Mouse (Mus musculus) bone marrow macrophage, adult 2 months (primary cell): ENCODE data around the gene Kcnn4. TPM values are rescaled to one million over a fixed set of nuclear protein-coding genes. Genes with fewer than 3 reads are reported as not detected.
A peak's percentile ranks its signal among the peaks of the same experiment; 100 is the strongest.

ENCODE experiments used
- H3K27ac ChIP-seq: 2 replicates; pipeline ENCODE4 v1.5.1; 2012; ENCODE audit warnings: low read depth, low read length; ENCODE audit not compliant: insufficient read depth
- H3K4me1 ChIP-seq: 2 replicates; pipeline ENCODE4 v1.6.1; 2012; ENCODE audit warnings: low read length; ENCODE audit not compliant: control insufficient read depth, insufficient read depth
- H3K4me3 ChIP-seq: 2 replicates; pipeline ENCODE4 v1.5.1; 2012; ENCODE audit warnings: mild to moderate bottlenecking, low read length, moderate library complexity; ENCODE audit not compliant: insufficient read depth
- CTCF ChIP-seq: IDR thresholded peaks from 2 replicates; pipeline ENCODE4 v1.5.1; 2012; ENCODE audit warnings: low read depth, mild to moderate bottlenecking, low read length, moderate library complexity
- POLR2A ChIP-seq: IDR thresholded peaks from 2 replicates; pipeline ENCODE4 v1.6.1; 2012; ENCODE audit warnings: mild to moderate bottlenecking, low read depth, low read length, borderline replicate concordance
- polyA plus RNA-seq: library from polyadenylated mRNA; stranded (reverse); fragments of >200 nt; gene quantifications from 2 replicates; pipeline ENCODE4 v1.2.4, GENCODE M21; 2012; ENCODE audit not compliant: missing spikeins, insufficient read depth, insufficient read length

Kcnn4 gene
- 50.1 and 51.4 TPM in 2 replicates for polyA plus RNA-seq

DNA sequence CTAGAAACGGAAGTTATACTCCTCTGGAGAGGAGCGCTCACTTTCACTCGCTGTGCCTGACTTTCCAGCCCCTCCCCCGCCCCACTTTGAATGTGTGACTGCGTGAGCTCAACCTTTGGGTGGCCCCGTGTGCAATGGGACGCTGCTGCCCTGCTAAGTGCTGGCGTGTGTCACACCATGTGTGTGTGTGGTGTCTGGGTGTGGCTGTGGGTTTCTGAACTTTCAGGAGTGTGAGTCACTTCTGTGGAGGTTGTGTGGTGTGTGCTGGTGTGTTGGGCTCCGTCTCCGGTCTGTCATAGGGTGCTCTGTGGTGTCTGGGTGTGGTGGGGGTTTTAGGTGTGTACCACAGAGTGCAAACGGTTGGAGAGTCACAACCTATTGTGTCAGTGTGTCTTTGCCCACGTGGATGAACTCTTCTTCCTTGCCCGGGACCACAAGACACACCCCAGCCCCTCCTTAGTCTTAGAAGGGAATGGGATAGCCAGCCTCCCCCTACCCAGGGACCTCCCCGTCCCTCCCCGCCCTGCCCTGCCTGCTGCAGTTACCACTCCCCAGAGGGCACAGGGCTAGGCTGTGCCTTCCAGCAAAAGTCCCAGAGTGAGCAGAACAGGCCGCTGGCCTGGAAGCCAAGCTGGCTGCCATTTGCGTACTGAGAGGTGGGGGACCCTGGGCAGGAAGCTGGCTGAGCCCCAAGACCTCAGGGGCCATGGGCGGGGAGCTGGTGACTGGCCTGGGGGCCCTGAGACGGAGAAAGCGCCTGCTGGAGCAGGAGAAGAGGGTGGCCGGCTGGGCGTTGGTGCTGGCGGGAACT, at the start of gene Kcnn4:
TSS of gene Kcnn4 (plus strand) at position 533 of the 811 bp plus-strand sequence.
- peak within 1 kb of the TSS; percentile 64 for H3K4me3 ChIP-seq
- peaks cover 44% of the 10 kb centered on the region for H3K4me1 ChIP-seq
- no peak for TF ChIP-seq CTCF
- peak; percentile 52; the same call in 1 of the 2 replicates for TF ChIP-seq POLR2A
- peak within 1 kb of the TSS; percentile 82 for H3K27ac ChIP-seq

- Histone ChIP-seq H3K4me1 (no peaks in the 10 kb centered on the region), H3K27ac (no peak overlapping the region), H3K4me3 (no peak overlapping the region)
- TF ChIP-seq CTCF = no peak
- no peak for TF ChIP-seq POLR2A
These were observed 47.5 kb upstream of the Kcnn4 start for GRCm38 (mm10) chr7:24322593-24322992.

DNA sequence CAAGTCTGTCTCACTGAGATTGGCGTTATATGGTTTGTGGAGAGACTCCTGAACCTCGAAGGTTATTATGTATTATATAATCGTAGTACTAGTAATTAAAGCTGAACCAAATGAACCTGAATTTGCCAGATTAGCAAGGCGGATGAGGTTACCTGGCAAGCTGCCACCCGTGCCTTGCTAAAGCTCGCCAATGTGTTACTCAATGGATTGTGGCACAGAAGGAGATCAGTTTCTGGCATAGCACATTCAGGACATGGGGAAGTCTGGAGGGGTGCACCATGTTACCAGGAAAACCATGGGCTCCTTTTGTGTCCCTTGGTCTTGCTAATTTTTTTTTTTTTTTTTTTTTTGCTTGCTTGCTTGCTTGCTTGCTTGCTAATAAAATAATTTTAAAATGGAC, 44.9 kb upstream of the Kcnn4 start:
- TF ChIP-seq POLR2A = no peak
- TF ChIP-seq CTCF = no peak
- no peaks in the 10 kb centered on the region for H3K4me1 ChIP-seq

GRCm38 (mm10) chr7:24325675-24326128, 44.4 kb upstream of the Kcnn4 start:
- H3K27ac ChIP-seq = no peak overlapping the region
- no peaks in the 10 kb centered on the region for H3K4me1 ChIP-seq
- TF ChIP-seq POLR2A = no peak
- no peak for TF ChIP-seq CTCF
- H3K4me3 ChIP-seq = no peak overlapping the region

More for the DNA sequence above, 44.9 kb upstream of the Kcnn4 start:
- Histone ChIP-seq H3K4me3 (no peak overlapping the region), H3K27ac (no peak overlapping the region)

DNA sequence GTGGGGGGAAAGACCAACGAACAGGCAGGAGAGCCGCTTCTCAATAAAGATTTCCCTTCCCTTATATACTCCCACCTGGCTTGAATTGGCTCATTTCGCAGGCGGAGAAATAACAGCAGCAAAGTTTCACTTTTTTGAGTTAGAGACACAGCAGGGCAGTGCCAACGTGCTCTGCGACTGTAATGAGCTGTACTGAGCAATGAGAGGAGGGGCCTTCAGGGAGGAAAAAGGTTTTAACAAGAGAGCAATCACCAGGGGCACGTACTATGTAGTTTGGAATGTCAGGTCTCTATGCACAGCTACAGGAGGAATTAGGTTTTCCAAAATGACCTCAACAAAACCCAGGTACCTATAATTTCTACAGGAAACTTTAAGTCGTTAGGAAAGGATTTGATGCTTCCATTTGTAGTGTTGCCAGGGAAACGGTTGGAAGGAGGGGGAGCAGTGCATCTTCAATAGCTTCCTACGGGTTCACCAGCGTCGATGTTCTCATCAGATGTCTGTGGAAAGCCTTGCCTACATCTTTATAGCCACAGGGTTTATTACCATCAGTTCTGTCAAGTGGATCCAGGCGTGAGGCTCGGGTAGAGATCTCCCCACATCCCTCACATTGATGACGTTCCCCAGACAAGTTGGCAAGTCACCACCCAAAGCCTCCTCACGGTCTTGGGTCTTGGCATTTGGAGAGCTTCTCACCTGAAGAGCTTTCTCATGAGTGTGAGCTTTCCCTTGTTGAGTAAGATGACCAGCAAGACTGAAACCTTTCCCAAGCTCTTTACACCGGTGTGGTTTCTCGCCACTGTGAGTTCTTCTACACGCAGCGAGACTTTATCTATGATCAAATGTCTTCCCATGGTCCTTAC, 43.6 kb upstream of the Kcnn4 start:
- TF ChIP-seq POLR2A = no peak
- TF ChIP-seq CTCF = no peak
- no peak overlapping the region for H3K4me3 ChIP-seq
- H3K4me1 ChIP-seq = no peaks in the 10 kb centered on the region
- no peak overlapping the region for H3K27ac ChIP-seq

DNA sequence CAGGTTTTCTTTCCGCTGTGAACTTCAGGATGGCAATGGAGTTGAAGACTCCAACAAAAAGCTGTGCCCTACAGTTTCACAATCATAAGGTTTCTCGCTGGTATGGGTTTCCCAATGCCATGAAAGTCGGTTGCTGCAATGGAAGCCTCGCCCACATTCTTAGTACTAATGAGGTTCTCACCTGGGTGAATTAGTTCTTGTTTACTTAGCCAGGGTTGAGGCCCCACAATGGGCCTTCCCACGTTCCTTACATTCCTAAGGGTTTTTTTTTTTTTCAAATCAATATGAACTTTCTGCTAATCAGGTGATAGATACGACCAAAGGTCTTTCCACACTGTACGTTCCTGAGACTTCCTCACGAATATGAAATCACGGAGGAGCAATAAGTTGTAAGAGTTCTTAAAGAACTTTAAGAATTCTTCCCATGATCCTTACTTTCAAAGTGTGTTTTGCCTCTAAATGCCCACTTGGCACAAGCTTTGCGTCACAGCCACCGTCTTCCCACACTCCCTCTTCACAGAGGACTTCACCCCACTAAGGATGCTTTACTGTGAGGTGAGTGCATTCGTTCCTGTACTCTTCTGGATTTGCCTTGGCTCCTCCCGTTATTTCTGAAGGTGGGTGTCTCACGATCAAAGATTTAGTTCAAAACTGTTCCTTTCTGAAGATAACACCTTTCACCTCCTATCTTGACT, 42.6 kb upstream of the Kcnn4 start:
- no peak for TF ChIP-seq POLR2A
- H3K4me1 ChIP-seq = no peaks in the 10 kb centered on the region
- no peak overlapping the region for H3K4me3 ChIP-seq
- H3K27ac ChIP-seq = no peak overlapping the region

- Histone ChIP-seq H3K4me1 (no peaks in the 10 kb centered on the region), H3K4me3 (no peak within 1 kb of the TSS), H3K27ac (no peak within 1 kb of the TSS)
- TF ChIP-seq POLR2A = no peak
- no peak for TF ChIP-seq CTCF
These were observed 36.6 kb upstream of the Kcnn4 start, which contains the start of gene Tescl for GRCm38 (mm10) chr7:24333304-24333986. Tescl (minus strand) TSS chr7:24333936.

GRCm38 (mm10) chr7:24335699-24336309, 34.3 kb upstream of the Kcnn4 start:
- Histone ChIP-seq H3K4me3 (no peak overlapping the region), H3K27ac (no peak overlapping the region), H3K4me1 (no peaks in the 10 kb centered on the region)
- no peak for TF ChIP-seq POLR2A
- TF ChIP-seq CTCF = no peak

- no peak overlapping the region for H3K27ac ChIP-seq
- no peaks in the 10 kb centered on the region for H3K4me1 ChIP-seq
- no peak overlapping the region for H3K4me3 ChIP-seq
- TF ChIP-seq CTCF (no peak), POLR2A (no peak)
These were observed 31.8 kb upstream of the Kcnn4 start for GRCm38 (mm10) chr7:24338241-24338640.
